Mouse (Mus musculus) 3134 (cell line): ENCODE results near the gene Rps25.
A peak's percentile ranks its signal among the peaks of the same experiment; 100 is the strongest.

Source experiments
- DNase-seq: peaks from one replicate; pipeline ENCODE4 v3.0.0-alpha.2; 2011; ENCODE audit warnings: low spot score; ENCODE audit not compliant: insufficient read length; ENCODE audit errors: extremely low read depth

The Rps25 gene

GRCm38 (mm10) chr9:44454132-44454890 lies 47.4 kb downstream of the Rps25 start:
- DNase-seq: peak; percentile 44

- no peak for DNase-seq
These were observed 47.9 kb downstream of the Rps25 start, which contains the start of gene Upk2 for GRCm38 (mm10) chr9:44454891-44455220. Upk2 (minus strand) TSS chr9:44454976.

GRCm38 (mm10) chr9:44457035-44457742 lies 50.2 kb downstream of the Rps25 start:
- DNase-seq: no peak
